Mouse (Mus musculus) brain, embryonic 14.5 days (tissue): ENCODE measurements around the gene Tmem184a. TPM values are rescaled to one million over a fixed set of nuclear protein-coding genes. Genes with fewer than 3 reads are reported as not detected.

ENCODE experiments used
- DNase-seq: peaks from one replicate; pipeline ENCODE4 v3.0.0-alpha.2; 2011; ENCODE audit warnings: low read depth
- CTCF ChIP-seq: fragments of 200-500 bp; IDR thresholded peaks from 2 replicates; pipeline ENCODE4 v1.5.1; 2012; ENCODE audit warnings: inconsistent platforms, mild to moderate bottlenecking, moderate library complexity, borderline replicate concordance; ENCODE audit not compliant: insufficient read depth, insufficient read length; ENCODE audit errors: extremely low read depth
- POLR2A ChIP-seq: fragments of 200-500 bp; IDR thresholded peaks from 2 replicates; pipeline ENCODE4 v1.6.1; 2012; ENCODE audit warnings: mild to moderate bottlenecking, inconsistent platforms, borderline replicate concordance; ENCODE audit not compliant: poor library complexity, insufficient read depth, insufficient read length, severe bottlenecking; ENCODE audit errors: extremely low read depth
- polyA plus RNA-seq: library from polyadenylated mRNA; depleted of rRNA; stranded (reverse); fragments of >200 nt; gene quantifications from 2 replicates; pipeline ENCODE4 v1.2.3, GENCODE M21; 2012

Gene Tmem184a
- polyA plus RNA-seq, 1 experiment: 0.34 TPM

GRCm38 (mm10) chr5:139826357-139827055 lies 6.8 kb upstream of the Tmem184a start, which contains the start of the genes Gm26938 and Psmg3:
Gene Gm26938 (minus strand): TSS chr5:139826407.
Gene Psmg3 (minus strand): TSS chr5:139826885.
- 0 out of 2 replicates have a peak, but pooled peaks have one; percentile 27 for TF ChIP-seq POLR2A
- no peak for TF ChIP-seq CTCF
- DNase-seq: peak; percentile 95

- TF ChIP-seq CTCF (no peak), POLR2A (no peak)
- DNase-seq: peak; percentile 7
Measured at GRCm38 (mm10) chr5:139825947-139826346, 6.2 kb upstream of the Tmem184a start.

GRCm38 (mm10) chr5:139824531-139824930 lies 4.8 kb upstream of the Tmem184a start:
- DNase-seq: no peak
- no peak for TF ChIP-seq CTCF
- no peak for TF ChIP-seq POLR2A

- no peak for DNase-seq
- TF ChIP-seq POLR2A: no peak
- TF ChIP-seq CTCF: no peak
Measured at GRCm38 (mm10) chr5:139821466-139822459, 2.0 kb upstream of the Tmem184a start.

- TF ChIP-seq POLR2A (no peak), CTCF (peak; percentile 64; the same call in 1 of the 2 replicates)
- DNase-seq: peak; percentile 43
Measured at GRCm38 (mm10) chr5:139818801-139819200, 916 bp downstream of the Tmem184a start.

GRCm38 (mm10) chr5:139818056-139818455 lies 1.7 kb downstream of the Tmem184a start:
- DNase-seq: no peak
- TF ChIP-seq POLR2A: no peak
- TF ChIP-seq CTCF: no peak

GRCm38 (mm10) chr5:139817292-139817691 lies 2.4 kb downstream of the Tmem184a start:
- peak; percentile 23 for DNase-seq
- TF ChIP-seq POLR2A: no peak
- peak; percentile 74 for TF ChIP-seq CTCF

- no peak for TF ChIP-seq CTCF
- no peak for TF ChIP-seq POLR2A
- no peak for DNase-seq
Measured at GRCm38 (mm10) chr5:139816445-139816844, 3.3 kb downstream of the Tmem184a start.

- DNase-seq: no peak
- TF ChIP-seq POLR2A: no peak
- no peak for TF ChIP-seq CTCF
Measured at GRCm38 (mm10) chr5:139815964-139816363, 3.8 kb downstream of the Tmem184a start.

GRCm38 (mm10) chr5:139813963-139814381 lies 5.7 kb downstream of the Tmem184a start:
- TF ChIP-seq POLR2A: no peak
- TF ChIP-seq CTCF: no peak

GRCm38 (mm10) chr5:139813126-139813490 lies 6.6 kb downstream of the Tmem184a start:
- no peak for TF ChIP-seq CTCF
- TF ChIP-seq POLR2A: no peak

More at GRCm38 (mm10) chr5:139813963-139814381, 5.7 kb downstream of the Tmem184a start:
- no peak for DNase-seq

GRCm38 (mm10) chr5:139812398-139813125 lies 7.2 kb downstream of the Tmem184a start:
- no peak for DNase-seq
- TF ChIP-seq POLR2A (no peak), CTCF (no peak)

More at GRCm38 (mm10) chr5:139813126-139813490, 6.6 kb downstream of the Tmem184a start:
- no peak for DNase-seq
